Mouse (Mus musculus) layer of hippocampus, postnatal 14 days (tissue): ENCODE data around the gene Rasa2. TPM values are rescaled to one million over a fixed set of nuclear protein-coding genes. Genes with fewer than 3 reads are reported as not detected.
A peak's percentile ranks its signal among the peaks of the same experiment; 100 is the strongest.
"Not testable (repeated sequence)": the region's sequence is repeated elsewhere in the genome, so short reads cannot be mapped to it uniquely, and the experiment has no call there.

Experiments
- DNase-seq, 2 experiments: peaks; one replicate each; pipeline ENCODE4 v3.0.0; 2021 to 2022; ENCODE audit warnings: low spot score in 2 of 2, mixed read lengths in 1 of 2
- total RNA-seq, 2 experiments: library from RNA; stranded (reverse); gene quantifications; 2 replicates each; pipeline ENCODE4 v1.2.3; 2021

Rasa2 gene
- total RNA-seq, 2 experiments from 2014 or later: 27.6 to 28.6 TPM

DNA sequence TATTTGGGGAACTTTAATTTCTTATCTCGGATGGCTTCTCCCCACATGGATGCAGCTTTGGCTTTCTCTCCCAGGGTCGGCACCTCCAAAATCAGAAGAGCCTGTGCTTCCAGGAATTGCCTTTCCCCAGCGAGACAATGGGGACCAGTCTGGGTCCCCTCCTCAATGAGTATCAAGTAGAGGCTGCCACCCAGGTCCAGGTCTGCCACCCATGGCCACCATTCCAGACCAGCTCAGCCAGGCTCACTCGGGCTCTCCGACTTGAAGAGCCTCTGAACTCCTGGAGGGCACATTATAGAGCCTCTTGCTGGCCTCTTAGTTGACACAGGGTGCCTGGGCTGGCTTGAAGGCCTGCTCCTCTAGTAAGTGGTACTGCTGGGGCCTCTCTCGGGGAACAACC lies 97.9 kb downstream of the Rasa2 start:
- DNase-seq: no peak

DNA sequence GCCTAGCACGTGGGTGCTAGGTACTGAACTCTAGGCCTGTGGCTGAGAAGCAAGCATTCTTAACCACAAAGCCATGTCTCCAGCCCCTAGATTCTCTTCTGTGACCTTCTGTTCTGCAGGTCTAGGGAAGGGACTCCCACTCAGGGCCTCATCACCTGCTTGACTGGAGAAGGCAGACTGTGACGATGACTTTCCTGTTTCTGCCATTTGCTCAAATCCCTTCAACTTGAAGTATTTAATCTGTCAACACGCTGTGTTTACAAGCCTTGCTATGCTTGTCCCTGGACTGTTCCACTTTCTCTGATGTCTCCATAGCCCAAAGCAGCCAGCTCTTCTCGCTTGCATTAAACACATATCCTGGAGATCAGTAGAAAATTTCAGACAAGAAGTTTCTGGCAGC lies 98.9 kb downstream of the Rasa2 start:
- DNase-seq: no peak

GRCm38 (mm10) chr9:96530674-96531081 lies 100.7 kb downstream of the Rasa2 start:
- DNase-seq: peak in 1 of 2 experiments; percentile 32

DNA sequence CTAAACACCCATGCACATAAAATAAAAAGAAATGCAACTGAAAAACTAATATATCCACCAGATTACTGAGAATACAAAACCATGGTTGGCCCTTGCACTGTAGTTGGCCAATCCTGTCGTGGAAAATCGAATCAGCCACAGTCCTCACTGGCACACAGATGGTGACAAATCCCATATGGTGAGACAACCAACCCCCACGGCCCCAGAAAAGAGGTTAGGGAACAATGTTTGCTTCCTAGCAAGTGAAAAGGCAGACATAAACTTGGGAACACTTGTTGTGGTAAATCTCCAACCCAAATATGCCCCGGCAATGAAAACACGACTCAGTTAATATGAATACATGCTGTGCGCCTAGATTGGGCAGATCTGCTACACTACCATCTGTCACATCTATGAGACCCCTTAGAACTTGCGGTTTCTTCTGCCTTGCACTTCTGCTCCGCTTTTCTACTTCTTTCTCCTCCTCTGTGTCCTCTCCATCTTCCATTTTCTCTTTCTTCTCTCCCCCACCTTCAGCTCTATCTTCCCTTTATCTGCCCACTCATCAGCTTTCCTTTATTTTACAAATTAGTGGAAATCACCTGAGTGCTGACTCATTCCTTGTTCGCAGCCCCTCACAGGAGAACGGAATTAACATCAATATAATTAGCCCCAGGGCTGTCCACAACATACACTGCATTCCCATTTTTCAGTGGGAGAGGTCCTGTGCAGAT lies 101.3 kb downstream of the Rasa2 start:
- no peak for DNase-seq

DNA sequence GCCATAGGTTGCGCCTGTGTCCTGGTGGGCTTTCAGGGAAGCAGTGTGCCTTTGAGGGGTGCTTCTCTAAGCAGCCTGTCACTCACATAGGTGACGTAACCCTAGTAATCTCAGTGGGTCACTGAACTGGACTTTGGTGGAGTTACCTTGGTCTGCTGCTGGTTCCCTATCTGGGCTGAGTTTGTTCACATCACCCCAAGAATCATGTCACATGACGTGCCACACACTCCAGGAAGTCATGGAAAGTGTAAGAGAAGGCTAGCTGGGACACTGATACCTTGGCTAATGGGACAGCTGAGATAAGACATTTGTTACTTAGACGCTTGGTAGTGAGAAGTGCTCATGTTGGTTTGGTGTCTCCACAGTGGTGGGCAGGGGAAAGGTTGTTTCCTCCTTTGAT lies 105.4 kb downstream of the Rasa2 start:
- DNase-seq: no peak

- DNase-seq: no peak
Observed at GRCm38 (mm10) chr9:96524972-96525506, 106.4 kb downstream of the Rasa2 start, which contains the start of gene Gm28729. Gene Gm28729, minus strand, starts transcription at chr9:96525264.

- no peak for DNase-seq
Observed at GRCm38 (mm10) chr9:96523148-96523547, 108.3 kb downstream of the Rasa2 start.

DNA sequence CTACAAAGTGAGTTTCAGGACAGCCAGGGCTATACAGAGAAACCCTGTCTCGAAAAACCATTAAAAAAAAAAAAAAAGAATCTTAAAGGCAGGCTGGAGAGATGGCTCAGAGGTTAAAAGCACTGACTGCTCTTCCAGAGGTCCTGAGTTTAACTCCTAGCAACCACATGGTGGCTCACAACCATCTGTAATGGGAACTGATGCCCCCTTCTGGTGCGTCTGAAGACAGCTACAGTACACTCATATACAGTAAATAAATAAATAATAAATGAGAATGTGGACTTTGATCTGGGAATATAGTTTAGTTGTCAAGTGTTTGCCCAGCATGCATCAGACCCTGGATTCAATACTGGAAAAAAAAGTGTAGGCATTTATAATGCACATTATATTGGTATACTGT lies 109.8 kb downstream of the Rasa2 start:
- not testable (repeated sequence) for DNase-seq

DNA sequence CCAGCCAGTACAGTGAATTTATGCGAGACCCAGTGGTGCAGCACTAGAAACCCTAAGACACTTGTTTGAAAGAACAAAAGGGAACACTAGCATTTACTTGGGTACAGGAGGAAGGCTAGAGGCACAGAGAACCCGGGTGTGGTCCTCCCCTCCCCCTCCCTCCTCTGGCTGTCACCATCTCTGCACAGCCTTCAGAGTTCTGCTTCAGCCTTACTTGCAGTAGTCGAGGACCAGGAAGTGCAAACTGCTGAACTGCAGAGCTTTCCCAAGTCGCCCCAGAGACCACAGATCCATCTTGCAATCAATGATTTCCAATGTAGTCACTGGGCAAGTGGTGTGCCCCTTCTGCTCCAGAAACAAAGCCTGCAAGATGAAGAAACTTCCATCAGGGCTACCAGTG lies 114.0 kb downstream of the Rasa2 start:
- DNase-seq: no peak

GRCm38 (mm10) chr9:96516806-96517205 lies 114.6 kb downstream of the Rasa2 start:
- DNase-seq: no peak

- no peak for DNase-seq
Observed at GRCm38 (mm10) chr9:96515737-96516136, 115.7 kb downstream of the Rasa2 start.

- DNase-seq: no peak
Observed at GRCm38 (mm10) chr9:96514278-96514677, 117.1 kb downstream of the Rasa2 start.

GRCm38 (mm10) chr9:96506011-96506498 lies 125.4 kb downstream of the Rasa2 start:
- peak; percentile 55 to 76 for DNase-seq

DNA sequence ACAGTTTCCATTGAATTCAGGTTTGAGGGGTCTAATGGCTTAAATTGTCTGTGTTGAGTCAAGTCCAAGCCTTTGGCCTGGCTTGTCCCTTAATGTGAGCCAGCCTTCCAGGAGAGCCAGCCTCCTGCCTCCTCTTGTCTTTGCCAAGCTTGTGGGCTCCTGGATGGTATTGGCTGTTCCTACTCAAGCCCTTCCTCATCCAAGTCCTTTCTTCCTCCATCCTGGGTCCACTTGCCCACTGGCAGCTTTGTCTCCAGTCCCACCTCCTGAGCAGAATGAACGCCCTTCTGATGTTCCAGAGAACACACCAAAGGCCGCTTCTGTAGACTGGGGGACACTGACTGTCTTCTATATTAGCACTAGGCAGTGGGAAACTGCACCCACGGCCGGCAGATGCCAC lies 126.3 kb downstream of the Rasa2 start:
- DNase-seq: no peak

GRCm38 (mm10) chr9:96504116-96504895 lies 127.1 kb downstream of the Rasa2 start:
- no peak for DNase-seq

GRCm38 (mm10) chr9:96502856-96503610 lies 128.4 kb downstream of the Rasa2 start:
- DNase-seq: peak in 1 of 2 experiments; percentile 37

GRCm38 (mm10) chr9:96501217-96501616 lies 130.2 kb downstream of the Rasa2 start:
- no peak for DNase-seq

DNA sequence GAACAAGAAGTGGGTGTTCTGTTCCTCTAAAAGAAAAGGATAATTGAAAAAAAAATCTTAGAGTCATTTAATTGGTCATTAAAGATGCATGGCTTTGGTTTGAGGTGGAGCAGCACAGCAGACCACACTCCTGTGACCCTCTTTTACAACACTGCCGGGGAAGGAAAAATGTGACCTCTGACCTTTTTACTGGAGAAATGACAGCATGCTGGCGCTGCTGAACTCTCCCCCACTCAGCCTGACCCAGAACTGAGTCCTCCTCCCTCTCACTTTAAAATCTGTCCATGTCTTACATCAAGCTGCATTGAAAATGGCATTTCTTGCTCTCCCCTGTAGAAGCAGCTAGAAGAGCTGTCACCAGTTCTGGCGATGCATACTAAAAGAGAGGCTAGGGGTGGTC lies 138.2 kb downstream of the Rasa2 start:
- DNase-seq: no peak

DNA sequence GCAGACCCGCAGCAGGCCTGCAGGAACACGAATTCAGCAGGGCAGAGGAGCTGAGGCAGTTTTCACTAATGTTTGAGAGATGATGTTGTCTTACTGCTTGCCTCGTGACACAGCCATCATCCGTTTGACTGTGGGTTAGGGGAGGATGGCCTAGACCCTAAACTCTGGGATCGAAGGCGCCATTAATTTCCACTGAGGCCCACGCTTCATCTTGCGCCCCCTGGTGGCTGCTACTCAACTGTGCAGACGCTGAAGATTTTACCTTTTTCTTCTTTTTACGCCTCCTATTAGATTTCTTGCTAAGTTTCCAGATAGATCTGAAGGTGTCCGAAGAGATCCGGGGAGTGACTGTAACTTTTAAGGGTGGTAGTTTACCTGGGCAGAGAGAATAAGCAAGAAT lies 139.6 kb downstream of the Rasa2 start:
- DNase-seq: no peak
